Mouse (Mus musculus) ES-Bruce4 (cell line): ENCODE measurements around the gene Nrtn. TPM values are rescaled to one million over a fixed set of nuclear protein-coding genes. Genes with fewer than 3 reads are reported as not detected.

ENCODE experiments used
- H3K27ac ChIP-seq: 2 replicates; pipeline ENCODE4 v1.5.1; 2012; ENCODE audit warnings: low read length, inconsistent platforms; ENCODE audit not compliant: insufficient read depth
- H3K27me3 ChIP-seq: 2 replicates; pipeline ENCODE4 v1.6.1; 2012; ENCODE audit warnings: mild to moderate bottlenecking, low read length, inconsistent platforms; ENCODE audit not compliant: control insufficient read depth, poor library complexity, insufficient read depth, severe bottlenecking
- H3K36me3 ChIP-seq: 2 replicates; pipeline ENCODE4 v1.6.1; 2012; ENCODE audit warnings: inconsistent platforms, mild to moderate bottlenecking, low read length, moderate library complexity; ENCODE audit not compliant: control insufficient read depth, poor library complexity, insufficient read depth, severe bottlenecking
- H3K4me1 ChIP-seq: one replicate; pipeline ENCODE4 v1.8.1; 2011; ENCODE audit warnings: low read length; ENCODE audit not compliant: control insufficient read depth, insufficient read depth
- H3K4me3 ChIP-seq: 2 replicates; pipeline ENCODE4 v1.5.1; 2011; ENCODE audit warnings: low read depth, mild to moderate bottlenecking, low read length
- H3K9ac ChIP-seq: 2 replicates; pipeline ENCODE4 v1.6.1; 2012; ENCODE audit warnings: low read depth, mild to moderate bottlenecking, inconsistent platforms; ENCODE audit not compliant: poor library complexity, severe bottlenecking
- H3K9me3 ChIP-seq: replicated peaks from 2 replicates; pipeline ENCODE4 v1.6.1; 2012; ENCODE audit warnings: mild to moderate bottlenecking, low read length, inconsistent platforms; ENCODE audit not compliant: control insufficient read depth, poor library complexity, insufficient read depth, severe bottlenecking
- CTCF ChIP-seq: IDR thresholded peaks from one replicate; pipeline ENCODE4 v1.8.1; 2011; ENCODE audit warnings: low read depth, low read length
- EP300 ChIP-seq: IDR thresholded peaks from 2 replicates; pipeline ENCODE4 v1.6.1; 2011; ENCODE audit warnings: low read depth, low read length; ENCODE audit not compliant: insufficient read depth
- POLR2A ChIP-seq: IDR thresholded peaks from one replicate; pipeline ENCODE4 v1.8.1; 2011; ENCODE audit warnings: low read length; ENCODE audit not compliant: insufficient read depth
- polyA plus RNA-seq: library from polyadenylated mRNA; stranded (reverse); fragments of >200 nt; gene quantifications from 2 replicates; pipeline ENCODE4 v1.2.4, GENCODE M21; 2011; ENCODE audit warnings: low read depth; ENCODE audit not compliant: missing spikeins, insufficient read depth, insufficient read length

Gene Nrtn
- polyA plus RNA-seq, 1 experiment = 8.1 TPM

- no peak overlapping the region for H3K27ac ChIP-seq
- H3K4me3 ChIP-seq = no peak overlapping the region
- peaks cover 5% of the 10 kb centered on the region for H3K4me1 ChIP-seq
Measured at GRCm38 (mm10) chr17:56758132-56758531, 802 bp upstream of the Nrtn start.

GRCm38 (mm10) chr17:56756703-56757399 is 479 bp downstream of the Nrtn start:
- peaks cover 5% of the 10 kb centered on the region for H3K4me1 ChIP-seq
- H3K9me3 ChIP-seq = no peaks in the 10 kb centered on the region
- no peaks in the 10 kb centered on the region for H3K27me3 ChIP-seq
- H3K27ac ChIP-seq = no peak overlapping the region
- H3K9ac ChIP-seq = peak overlapping the region; percentile 83
- no peaks in the 10 kb centered on the region for H3K36me3 ChIP-seq
- peak overlapping the region; percentile 64 for H3K4me3 ChIP-seq
- TF ChIP-seq CTCF (peak; percentile 40), POLR2A (no peak)

More at GRCm38 (mm10) chr17:56758132-56758531, 802 bp upstream of the Nrtn start:
- TF ChIP-seq POLR2A (no peak), CTCF (peak; percentile 75), EP300 (0 out of 2 replicates have a peak, but pooled peaks have one; percentile 31)
- Histone ChIP-seq H3K27me3 (no peaks in the 10 kb centered on the region), H3K9me3 (no peaks in the 10 kb centered on the region), H3K9ac (peak overlapping the region; percentile 36; the same call in 1 of the 2 replicates), H3K36me3 (no peaks in the 10 kb centered on the region)

- Histone ChIP-seq H3K9ac (no peak overlapping the region), H3K9me3 (no peaks in the 10 kb centered on the region), H3K27ac (no peak overlapping the region), H3K27me3 (no peaks in the 10 kb centered on the region), H3K4me1 (peaks cover 5% of the 10 kb centered on the region), H3K36me3 (no peaks in the 10 kb centered on the region), H3K4me3 (peak overlapping the region; percentile 3)
- TF ChIP-seq POLR2A (no peak), CTCF (no peak), EP300 (no peak)
Measured at GRCm38 (mm10) chr17:56754271-56755185, 2.8 kb downstream of the Nrtn start.

GRCm38 (mm10) chr17:56753452-56753851 is 3.9 kb downstream of the Nrtn start:
- peak overlapping the region; percentile 16; the same call in 1 of the 2 replicates for H3K9ac ChIP-seq
- no peak for TF ChIP-seq POLR2A
- no peak for TF ChIP-seq EP300
- TF ChIP-seq CTCF = no peak
- H3K9me3 ChIP-seq = no peaks in the 10 kb centered on the region
- H3K27ac ChIP-seq = no peak overlapping the region
- H3K4me1 ChIP-seq = peaks cover 4% of the 10 kb centered on the region
- no peaks in the 10 kb centered on the region for H3K36me3 ChIP-seq
- no peaks in the 10 kb centered on the region for H3K27me3 ChIP-seq
- H3K4me3 ChIP-seq = no peak overlapping the region

GRCm38 (mm10) chr17:56751404-56752072 is 5.8 kb downstream of the Nrtn start:
- H3K27ac ChIP-seq = no peak overlapping the region
- peak overlapping the region; percentile 39 for H3K9ac ChIP-seq
- H3K9me3 ChIP-seq = no peaks in the 10 kb centered on the region
- no peaks in the 10 kb centered on the region for H3K27me3 ChIP-seq
- peak overlapping the region; percentile 44 for H3K4me3 ChIP-seq
- no peaks in the 10 kb centered on the region for H3K36me3 ChIP-seq
- TF ChIP-seq POLR2A = no peak
- TF ChIP-seq CTCF = no peak
- no peak for TF ChIP-seq EP300
- H3K4me1 ChIP-seq = peaks cover 2% of the 10 kb centered on the region
